Mouse (Mus musculus) embryo, embryonic 11 days (tissue): ENCODE data around the gene Sem1.
A peak's percentile ranks its signal among the peaks of the same experiment; 100 is the strongest.
"Not testable (repeated sequence)": the region's sequence is repeated elsewhere in the genome, so short reads cannot be mapped to it uniquely, and the experiment has no call there.

Source experiments
- DNase-seq: peaks from one replicate; pipeline ENCODE4 v3.0.0-alpha.2; 2015

Gene Sem1

GRCm38 (mm10) chr6:6578304-6579149 is at the start of gene Sem1:
Sem1 (minus strand) TSS chr6:6578663.
- DNase-seq: peak; percentile 95

- peak; percentile 7 for DNase-seq
Observed at GRCm38 (mm10) chr6:6622846-6623749, 44.6 kb upstream of the Sem1 start.

GRCm38 (mm10) chr6:6603561-6604544 is 25.4 kb upstream of the Sem1 start:
- no peak for DNase-seq

GRCm38 (mm10) chr6:6586313-6586712 is 7.8 kb upstream of the Sem1 start:
- no peak for DNase-seq

- no peak for DNase-seq
Observed at GRCm38 (mm10) chr6:6581849-6582248, 3.4 kb upstream of the Sem1 start.

- no peak for DNase-seq
Observed at GRCm38 (mm10) chr6:6577741-6578284, 650 bp downstream of the Sem1 start.

- DNase-seq: no peak
Observed at GRCm38 (mm10) chr6:6577291-6577690, 1.2 kb downstream of the Sem1 start.

GRCm38 (mm10) chr6:6575796-6576195 is 2.7 kb downstream of the Sem1 start:
- no peak for DNase-seq

GRCm38 (mm10) chr6:6568436-6568835 is 10.0 kb downstream of the Sem1 start:
- DNase-seq: no peak

GRCm38 (mm10) chr6:6563691-6564090 is 14.8 kb downstream of the Sem1 start:
- DNase-seq: no peak

GRCm38 (mm10) chr6:6562716-6563115 is 15.7 kb downstream of the Sem1 start:
- DNase-seq: no peak

- no peak for DNase-seq
Observed at GRCm38 (mm10) chr6:6557647-6558046, 20.8 kb downstream of the Sem1 start.

GRCm38 (mm10) chr6:6552006-6552405 is 26.5 kb downstream of the Sem1 start:
- no peak for DNase-seq

- no peak for DNase-seq
Observed at GRCm38 (mm10) chr6:6547997-6548396, 30.5 kb downstream of the Sem1 start.

- DNase-seq: no peak
Observed at GRCm38 (mm10) chr6:6544255-6544645, 34.2 kb downstream of the Sem1 start.

GRCm38 (mm10) chr6:6543606-6544254 is 34.7 kb downstream of the Sem1 start:
- DNase-seq: no peak

GRCm38 (mm10) chr6:6542133-6542532 is 36.3 kb downstream of the Sem1 start:
- no peak for DNase-seq

- DNase-seq: peak; percentile 13
Observed at GRCm38 (mm10) chr6:6536781-6537466, 41.5 kb downstream of the Sem1 start.

- DNase-seq: not testable (repeated sequence)
Observed at GRCm38 (mm10) chr6:6536359-6536758, 42.1 kb downstream of the Sem1 start.
